Mouse (Mus musculus): ENCODE data around the gene Phkg2.
A peak's percentile ranks its signal among the peaks of the same experiment; 100 is the strongest.

The Phkg2 gene

DNA sequence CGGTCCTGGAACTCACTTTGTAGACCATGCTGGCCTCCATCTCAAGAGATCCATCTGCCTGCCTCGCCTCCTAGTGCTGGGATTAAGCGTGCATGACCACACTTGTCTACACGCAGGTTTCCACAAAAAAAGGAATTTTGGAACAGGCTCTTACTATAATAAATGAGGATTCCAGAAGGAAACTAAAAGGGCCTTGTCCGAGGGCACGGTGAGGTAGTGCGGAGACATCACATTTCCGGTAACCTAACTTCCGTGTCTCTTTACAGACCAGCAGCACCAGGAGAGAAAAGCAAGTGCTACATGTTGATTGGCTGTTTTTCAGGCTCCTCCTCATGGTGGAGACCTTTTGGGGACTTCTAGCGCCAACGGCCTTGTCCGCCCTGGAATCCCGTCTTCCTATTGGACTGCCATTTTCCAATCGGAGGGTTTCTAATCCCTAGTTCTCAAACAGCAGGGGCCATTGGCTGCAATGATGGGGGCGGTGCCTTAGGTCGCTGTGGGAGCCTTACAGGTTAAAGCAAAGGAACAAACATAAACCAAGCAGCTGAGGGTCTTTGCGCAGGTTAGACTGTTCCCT is at the start of gene Phkg2:
Gene Phkg2, plus strand, starts transcription at position 446 of the 577 bp plus-strand sequence.
- DNase-seq (ENCODE audit: extremely low spot score, low spot score) = peak; percentile 83

DNA sequence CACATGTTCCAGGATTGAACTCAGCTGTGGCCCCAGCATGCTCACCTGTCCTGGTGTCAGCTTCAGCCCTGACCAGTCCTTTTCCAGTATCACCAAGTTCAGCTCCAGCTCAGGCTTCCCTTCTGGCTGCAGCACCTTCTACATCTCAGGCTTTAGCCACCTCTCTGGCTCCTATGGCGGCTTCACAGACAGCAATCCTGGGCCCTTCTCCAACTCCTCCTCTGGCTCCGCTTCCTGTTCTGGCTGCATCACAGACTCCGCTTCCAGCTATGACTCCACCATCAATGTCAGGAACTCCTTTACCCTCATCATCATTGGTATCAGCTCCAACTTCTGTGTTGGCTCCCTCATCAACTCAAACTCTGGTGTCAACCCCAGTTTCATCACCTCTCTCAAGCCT is 31.5 kb upstream of the Phkg2 start:
- no peak for DNase-seq (ENCODE audit: extremely low spot score, low spot score)

DNA sequence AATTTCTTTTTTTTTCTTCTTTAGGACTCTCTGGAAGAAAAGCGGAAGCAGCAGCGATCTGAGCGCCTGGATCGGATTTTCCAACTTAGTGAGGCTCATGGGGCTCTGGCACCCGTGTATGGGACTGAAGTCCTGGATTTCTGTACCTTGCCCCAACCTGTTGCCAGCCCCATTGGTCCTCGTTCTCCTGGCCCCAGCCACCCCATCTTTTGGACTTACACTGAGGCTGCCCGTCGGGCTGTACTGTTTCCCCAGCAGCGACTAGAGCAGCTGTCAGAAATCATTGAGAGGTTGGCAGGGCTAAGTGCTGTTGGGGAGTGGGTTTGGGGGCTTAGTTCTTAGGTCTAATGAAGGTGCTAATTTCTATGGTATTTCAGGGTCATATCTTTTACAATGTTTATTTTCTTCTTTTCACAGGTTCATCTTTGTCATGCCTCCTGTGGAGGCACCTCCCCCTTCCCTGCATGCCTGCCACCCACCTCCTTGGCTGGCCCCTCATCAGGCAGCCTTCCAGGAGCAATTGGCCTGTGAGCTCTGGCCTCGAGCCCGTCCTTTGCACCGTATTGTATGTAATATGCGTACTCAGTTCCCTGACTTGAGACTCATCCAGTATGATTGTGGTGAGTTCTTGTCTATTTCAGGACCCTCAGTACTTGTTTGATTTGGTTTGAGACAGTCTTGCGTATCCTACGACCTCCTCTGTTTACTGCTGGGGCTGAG is 23.9 kb upstream of the Phkg2 start:
- no peak for DNase-seq (ENCODE audit: extremely low spot score, low spot score)

DNA sequence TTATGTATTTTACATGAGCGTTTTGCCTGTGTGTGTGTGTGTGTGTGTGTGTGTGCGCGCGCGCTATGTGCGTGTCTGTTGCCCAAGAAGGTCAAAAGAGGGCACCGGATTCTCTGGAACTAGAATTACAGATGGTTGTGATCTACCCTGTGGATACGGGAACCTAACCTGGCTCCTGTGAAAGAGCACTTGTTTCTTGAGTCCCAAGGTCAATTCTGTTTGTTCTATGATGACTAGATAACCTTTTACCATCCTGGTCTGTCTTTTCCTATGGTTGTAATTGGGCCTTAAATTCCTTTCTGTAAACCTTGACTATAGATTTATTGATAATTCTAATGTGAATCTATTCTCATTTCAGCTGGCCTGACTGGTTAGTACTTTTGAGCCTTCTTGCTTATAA is 21.6 kb upstream of the Phkg2 start:
- DNase-seq (ENCODE audit: extremely low spot score, low spot score) = no peak

DNA sequence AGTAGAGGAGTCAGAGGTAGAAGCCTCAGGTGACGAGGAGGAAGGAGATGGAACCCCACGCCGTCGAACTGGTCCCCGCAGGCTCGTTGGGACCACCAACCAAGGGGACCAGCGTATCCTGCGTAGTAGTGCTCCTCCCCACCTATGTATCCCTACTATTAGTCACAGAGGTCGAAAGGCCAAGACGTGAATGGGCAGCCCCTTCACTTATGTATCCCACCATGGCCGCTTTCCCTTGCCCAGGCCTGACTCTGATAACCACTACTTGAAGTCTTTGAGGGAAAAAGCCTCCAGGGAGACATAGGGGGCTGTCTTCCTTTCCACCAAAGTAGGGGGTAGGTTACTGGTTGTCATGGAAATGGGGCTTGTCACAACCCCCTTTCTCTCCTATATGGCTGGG is 12.6 kb upstream of the Phkg2 start:
- DNase-seq (ENCODE audit: extremely low spot score, low spot score) = no peak

DNA sequence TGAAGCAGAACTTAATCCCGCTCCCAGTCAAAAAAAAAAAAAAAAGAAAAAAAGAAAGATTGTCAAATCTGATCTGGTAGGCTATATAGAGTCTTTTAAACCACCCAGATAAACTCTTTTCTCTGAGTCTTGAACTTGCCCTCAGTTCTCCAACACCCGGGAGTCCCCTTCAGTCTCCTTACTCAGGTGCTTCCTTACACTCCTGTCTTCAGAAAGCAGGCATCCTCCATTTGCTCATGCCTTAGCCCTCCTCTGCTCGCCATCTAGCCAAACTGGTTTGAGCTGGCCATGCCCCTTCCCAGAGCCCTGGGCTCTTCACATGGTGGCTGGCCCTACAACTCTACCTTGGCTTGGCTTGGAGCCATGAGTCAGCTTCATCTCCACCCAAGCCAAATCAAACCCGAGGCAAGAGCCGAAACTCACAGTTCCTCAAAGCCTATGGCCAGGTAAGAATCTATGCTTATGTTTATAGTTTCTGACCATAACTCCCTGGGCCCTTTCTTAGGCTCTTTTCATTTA is 11.7 kb upstream of the Phkg2 start, which contains the start of gene Tmem265:
Gene Tmem265, plus strand, starts transcription at position 51 of the 519 bp plus-strand sequence.
- no peak for DNase-seq (ENCODE audit: extremely low spot score, low spot score)

DNA sequence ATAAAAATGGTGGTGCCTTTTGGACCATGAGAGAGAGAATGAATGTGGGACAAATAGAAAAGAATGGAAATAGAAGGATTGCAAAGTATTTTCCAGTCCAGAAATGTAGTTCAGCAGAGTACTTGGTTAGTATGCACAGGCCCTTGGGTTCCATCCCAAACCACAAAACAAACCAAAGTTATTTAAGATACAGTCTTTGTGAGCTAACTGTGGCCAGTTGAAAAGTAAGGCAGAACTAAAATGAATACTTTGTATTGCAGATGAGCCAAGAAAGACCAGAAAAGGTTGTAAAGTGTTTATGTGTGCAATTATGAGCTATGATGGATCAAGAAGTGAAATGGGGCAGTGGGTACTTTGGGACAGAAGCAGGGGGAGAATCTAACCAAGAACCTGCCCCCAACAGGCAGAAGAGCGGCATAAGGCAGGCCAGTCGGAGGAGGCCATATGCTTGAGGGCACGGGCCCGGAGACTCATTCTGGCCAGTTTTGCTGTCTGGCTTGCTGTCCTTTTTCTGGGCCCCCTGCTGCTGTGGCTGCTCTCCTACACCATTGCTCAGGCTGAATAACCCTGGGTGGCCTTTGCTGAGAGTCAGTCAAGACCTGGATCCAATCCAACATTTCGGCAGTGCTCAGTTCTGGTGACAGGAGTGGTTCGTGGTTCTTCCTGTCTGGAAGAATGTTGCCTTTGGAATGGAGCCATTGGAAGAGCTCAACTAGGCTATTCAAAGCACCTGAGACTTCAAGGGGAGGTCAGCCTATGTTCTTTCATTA is 8.6 kb upstream of the Phkg2 start:
- no peak for DNase-seq (ENCODE audit: extremely low spot score, low spot score)

DNA sequence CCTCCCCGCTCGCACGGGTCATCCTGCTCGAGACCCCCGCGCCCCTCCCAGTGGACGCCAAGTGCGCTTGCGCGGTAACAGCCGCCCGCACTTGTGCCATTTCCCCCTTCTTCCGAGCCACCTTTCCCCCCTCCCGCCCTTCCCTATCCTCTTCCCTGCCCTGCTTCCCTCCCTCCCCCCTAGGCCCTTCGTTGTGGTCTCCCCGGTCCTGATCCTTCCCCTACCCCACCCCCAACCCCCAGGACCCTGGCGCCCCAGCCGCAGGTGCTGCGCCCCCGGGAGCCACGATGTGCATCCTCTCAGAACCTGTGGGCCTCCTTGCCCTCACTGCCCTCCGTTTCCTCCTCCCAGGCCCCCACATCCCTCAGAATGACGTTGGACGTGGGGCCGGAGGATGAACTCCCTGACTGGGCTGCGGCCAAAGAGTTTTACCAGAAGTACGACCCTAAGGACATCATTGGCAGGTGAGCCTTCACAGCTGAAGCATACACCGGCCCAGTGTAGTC is 416 bp downstream of the Phkg2 start:
- DNase-seq (ENCODE audit: extremely low spot score, low spot score) = peak; percentile 32

DNA sequence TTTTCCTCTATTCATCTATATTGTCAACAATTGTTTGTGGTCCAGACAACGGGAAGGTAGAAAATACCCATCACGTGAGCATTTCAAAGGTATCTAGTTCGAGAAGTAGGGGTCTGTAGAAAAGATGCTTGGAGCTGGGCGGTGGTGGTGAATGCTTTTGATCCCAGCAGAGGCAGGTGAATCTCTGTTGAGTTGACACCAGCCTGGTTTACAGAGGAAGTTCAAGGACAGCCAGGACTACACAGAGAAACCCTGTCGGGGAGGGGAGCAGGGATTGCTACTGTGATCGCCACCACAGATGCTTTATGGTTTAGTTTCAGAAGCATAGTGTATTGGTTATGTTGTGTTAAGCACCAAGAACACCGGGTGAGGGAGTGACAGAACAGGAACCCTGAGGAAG is 975 bp downstream of the Phkg2 start:
- DNase-seq (ENCODE audit: extremely low spot score, low spot score) = no peak

DNA sequence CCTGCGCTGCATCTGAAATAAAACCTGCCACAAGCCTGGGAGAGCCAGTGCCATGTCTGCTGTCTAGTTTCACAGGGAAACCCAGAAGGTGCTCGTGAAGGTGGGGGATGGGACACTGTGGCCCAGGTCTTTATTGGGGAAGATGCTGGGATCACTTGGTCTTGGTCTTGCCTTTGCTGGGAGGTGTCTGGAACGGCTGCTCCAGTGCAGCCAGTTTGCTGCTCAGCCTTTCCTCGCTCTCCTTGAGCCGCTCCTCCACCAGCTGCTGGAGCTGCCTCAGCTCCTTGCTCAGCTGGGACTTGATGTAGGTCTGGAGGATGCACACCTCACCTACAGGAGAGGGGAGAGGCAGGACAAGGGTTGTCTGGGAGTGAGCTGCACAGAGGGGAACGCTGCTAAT is 10.1 kb downstream of the Phkg2 start:
- DNase-seq (ENCODE audit: extremely low spot score, low spot score) = no peak

DNA sequence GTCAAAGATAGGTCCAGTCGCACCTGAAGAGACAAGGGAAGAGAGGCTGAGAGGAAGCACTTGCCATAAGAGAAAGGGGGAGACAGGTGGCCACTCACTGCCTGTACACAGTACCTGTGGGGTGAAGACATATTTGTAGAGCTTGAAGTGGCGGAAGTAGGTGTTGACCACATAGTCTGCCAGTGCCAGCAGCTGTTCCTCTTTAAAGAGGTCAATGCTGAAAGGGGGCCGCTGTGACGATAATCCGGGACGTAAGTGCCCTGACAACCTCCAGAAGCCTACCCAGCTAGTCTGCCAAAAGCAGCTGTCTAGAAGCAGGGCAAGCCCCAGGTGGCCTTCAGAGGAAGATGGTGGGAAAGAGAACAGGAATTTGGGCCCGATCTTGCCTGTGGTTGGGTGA is 11.9 kb downstream of the Phkg2 start:
- no peak for DNase-seq (ENCODE audit: extremely low spot score, low spot score)

DNA sequence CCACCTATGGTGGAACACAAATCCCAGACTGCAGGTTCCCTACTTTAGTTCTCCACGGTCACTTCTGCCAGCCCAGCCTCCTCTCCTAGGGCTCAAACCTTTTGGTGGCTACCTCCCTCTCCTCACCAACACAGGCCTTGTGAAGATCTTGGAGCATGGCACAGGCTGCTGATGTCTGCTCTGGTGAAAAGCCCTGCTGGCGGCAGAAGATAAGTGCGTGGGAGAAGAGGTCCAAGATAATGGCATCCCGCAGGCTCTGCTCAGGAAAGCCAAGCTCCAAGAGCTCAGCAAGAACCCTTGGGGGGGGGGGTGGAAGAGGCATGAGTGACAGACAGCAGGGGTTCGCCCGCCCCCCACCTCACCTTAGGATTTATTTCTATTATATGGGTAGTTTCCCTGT is 13.0 kb downstream of the Phkg2 start:
- DNase-seq (ENCODE audit: extremely low spot score, low spot score) = no peak

DNA sequence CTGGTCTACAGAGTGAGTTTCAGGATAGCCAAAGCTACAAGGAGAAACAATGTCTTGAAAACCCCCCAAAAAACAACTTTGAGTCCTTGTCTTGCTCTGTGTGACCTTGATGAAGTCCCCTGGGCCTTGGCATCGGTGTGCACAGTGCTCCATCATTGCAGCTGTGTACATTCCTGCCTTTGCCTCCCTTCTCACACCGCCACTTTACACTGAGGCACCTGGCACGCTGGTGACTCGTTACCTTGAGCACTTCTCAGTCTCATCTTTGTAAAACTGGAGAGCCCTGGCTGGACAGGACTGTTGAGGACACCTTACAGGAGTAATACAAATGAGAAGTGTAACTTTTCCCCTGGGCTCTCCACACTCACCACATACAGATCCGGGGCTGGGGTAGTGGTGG is 14.1 kb downstream of the Phkg2 start:
- no peak for DNase-seq (ENCODE audit: extremely low spot score, low spot score)

DNA sequence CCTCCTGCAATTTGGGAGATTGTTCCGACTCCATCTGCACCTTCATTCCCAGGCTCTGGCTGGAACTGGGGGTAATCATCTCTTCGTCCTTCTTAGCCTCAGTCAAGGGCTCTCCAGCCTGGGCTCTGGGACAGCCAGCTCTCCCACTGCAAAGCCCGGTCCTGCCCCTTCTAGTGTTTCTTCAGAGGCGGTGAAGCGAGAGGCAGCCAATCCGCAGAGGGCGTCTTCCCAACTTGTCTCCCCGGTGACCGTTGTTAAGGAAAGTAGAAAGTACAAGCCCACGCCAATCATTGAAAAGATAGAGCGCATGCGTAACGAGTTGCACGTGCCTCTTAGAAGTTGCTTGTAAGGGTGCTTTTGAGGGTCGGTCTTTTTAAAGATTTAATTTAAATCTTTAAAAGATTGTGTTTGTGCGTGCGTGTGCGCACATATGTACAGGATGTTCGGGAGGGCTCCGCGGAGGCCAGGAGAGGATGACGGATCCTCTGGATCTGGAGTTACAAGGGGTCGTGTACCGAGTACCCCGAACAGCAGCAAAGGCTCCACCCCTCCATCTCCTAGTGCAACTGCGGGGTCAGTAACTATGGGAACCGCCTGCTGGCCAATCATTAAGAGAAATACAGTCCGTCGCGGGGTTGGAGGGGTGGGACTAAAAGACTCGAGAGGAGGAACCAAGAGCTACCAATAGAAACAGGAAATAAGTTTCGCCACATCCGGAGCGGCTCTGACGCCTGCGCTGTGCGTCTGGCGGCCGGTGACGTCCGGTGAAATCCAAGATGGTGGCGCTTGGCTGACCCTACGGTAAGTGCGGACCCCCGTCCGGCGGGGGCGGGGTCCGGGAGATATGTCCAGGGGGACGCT is 15.1 kb downstream of the Phkg2 start, which contains the start of the genes Ccdc189 and Rnf40:
Gene Ccdc189, minus strand, starts transcription at position 585 of the 861 bp plus-strand sequence.
Gene Rnf40, plus strand, starts transcription at position 757 of the 861 bp plus-strand sequence.
- peak; percentile 93 for DNase-seq (ENCODE audit: extremely low spot score, low spot score)

DNA sequence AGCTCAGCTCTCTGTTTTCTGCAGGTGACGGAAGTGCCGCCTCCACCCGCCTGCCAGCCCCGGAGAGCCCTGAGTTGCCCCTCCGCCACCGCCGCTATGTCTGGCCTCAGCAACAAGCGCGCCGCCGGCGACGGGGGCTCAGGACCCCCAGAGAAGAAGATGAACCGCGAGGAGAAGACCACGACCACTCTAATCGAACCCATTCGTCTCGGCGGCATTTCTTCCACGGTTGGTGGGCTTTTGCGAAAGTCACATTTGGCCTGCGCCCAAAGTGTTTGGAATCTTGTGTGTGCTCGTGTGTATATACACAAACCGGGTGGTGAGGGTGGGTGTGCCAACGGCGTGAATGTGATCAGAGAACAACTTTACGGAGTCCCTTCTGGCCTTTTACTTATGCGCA is 15.8 kb downstream of the Phkg2 start:
- DNase-seq (ENCODE audit: extremely low spot score, low spot score) = no peak

DNA sequence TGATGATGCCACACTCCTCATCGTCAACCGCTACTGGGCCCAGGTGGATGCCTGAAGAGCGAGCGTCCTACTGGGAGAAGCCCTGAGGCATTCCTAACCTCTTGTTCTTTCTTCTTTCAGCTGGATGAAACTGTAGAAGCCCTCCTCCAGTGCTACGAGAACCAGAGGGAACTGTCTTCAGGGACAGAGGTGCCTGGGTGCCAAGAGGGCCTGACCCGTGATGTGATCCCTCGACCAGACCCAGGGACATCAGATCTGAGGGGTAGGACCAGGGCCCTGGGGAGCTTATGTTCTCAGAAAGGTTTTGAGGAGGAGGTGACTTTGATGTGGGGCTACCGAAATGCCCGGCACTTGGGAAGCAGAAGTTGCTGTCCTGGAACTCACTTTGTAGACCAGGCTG is 16.5 kb downstream of the Phkg2 start:
- DNase-seq (ENCODE audit: extremely low spot score, low spot score) = no peak

DNA sequence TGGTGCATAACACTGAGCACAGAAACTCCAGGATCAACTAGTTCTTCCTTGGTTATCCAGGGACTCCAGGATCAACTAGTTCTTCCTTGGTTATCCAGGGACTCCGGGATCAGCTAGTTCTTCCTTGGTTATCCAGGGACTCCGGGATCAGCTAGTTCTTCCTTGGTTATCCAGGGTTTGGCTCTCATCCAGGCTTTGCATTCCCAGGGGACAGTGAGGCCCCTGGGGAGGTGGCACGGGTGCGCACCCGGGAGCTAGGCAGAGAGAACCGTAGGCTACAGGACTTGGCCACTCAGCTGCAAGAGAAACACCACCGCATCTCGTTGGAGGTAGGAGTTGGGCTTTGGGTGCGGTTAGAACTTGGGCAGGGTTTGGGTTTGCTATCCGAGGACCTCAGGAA is 18.0 kb downstream of the Phkg2 start:
- no peak for DNase-seq (ENCODE audit: extremely low spot score, low spot score)

DNA sequence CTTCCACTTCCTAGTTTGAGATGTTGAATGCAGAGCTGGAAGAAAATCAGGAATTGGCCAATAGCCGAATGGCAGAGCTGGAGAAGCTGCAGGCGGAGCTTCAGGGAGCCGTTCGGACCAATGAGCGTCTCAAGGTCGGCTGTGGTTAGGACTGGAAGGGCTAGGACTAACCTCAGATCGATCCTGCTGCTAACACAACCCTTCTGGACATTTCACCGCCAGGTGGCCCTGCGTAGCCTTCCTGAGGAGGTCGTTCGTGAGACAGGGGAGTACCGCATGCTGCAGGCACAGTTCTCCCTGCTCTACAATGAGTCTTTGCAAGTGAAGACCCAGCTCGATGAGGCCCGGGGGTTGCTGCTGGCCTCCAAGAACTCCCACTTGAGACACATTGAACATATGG is 19.4 kb downstream of the Phkg2 start:
- DNase-seq (ENCODE audit: extremely low spot score, low spot score) = no peak

DNA sequence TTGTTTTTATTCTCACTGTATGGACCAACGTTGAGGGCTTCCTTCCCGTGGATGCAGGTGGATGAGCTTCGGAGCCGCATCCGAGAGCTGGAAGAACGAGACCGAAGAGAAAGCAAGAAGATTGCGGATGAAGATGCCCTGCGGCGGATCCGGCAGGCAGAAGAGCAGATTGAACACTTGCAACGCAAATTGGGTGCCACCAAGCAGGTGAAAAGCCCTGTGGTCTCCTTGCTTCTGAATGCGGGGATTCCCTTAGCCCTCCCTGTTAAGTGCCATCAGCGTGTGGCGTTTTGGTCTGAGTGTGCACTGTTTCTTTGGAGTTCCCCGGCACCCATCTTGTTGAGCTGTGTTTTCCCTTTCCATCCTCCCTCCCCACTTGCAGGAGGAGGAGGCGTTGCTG is 23.6 kb downstream of the Phkg2 start:
- DNase-seq (ENCODE audit: extremely low spot score, low spot score) = no peak

DNA sequence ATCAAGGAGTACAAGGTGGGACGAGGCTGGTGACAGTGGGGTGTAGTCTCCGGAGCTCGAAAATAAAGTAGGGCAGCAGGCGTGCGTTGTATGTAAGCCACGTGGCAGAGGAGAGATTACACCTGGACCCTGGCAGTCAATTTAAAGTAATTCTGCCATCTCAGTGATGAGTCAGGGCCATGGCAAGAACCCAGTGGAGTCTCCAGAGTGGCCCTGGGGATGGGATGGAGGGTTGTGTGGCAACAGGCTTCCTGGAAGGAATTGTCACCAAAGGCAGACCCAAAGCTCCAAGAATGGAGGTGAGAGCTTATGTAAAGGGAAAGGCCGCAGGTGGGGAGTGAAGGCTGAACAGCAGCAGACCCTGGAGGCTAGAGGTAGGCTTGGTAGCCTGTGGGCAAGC is 27.5 kb downstream of the Phkg2 start:
- no peak for DNase-seq (ENCODE audit: extremely low spot score, low spot score)

DNA sequence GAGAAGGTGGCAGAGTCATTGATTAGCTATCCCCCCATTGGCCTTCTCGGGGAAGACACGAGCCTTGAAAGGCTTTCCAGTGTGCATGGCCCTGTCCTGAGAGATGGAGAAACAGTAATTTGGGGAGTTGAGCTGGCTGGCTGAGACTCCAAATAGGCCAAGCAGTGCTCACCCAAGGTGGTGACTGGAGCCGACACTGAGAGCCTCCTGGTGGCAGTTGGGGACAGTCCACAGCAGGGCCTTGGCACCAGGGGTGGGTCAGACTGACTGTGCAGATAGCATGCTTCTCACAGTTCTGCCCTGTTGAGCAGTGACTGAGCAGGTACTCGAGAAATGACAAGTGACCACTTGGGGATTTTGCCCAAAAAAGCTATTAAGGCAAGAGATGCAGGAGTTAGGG is 28.6 kb downstream of the Phkg2 start:
- DNase-seq (ENCODE audit: extremely low spot score, low spot score) = no peak
